Mouse (Mus musculus) megakaryocyte, adult 5-6 weeks (primary cell): ENCODE data around the gene Chst3. TPM values are rescaled to one million over a fixed set of nuclear protein-coding genes. Genes with fewer than 3 reads are reported as not detected.
A peak's percentile ranks its signal among the peaks of the same experiment; 100 is the strongest.
"Not testable (repeated sequence)": the region's sequence is repeated elsewhere in the genome, so short reads cannot be mapped to it uniquely, and the experiment has no call there.

Experiments used
- ATAC-seq: 2 replicates; pipeline ENCODE4 v1.8.0; 2016; ENCODE audit warnings: mild to moderate bottlenecking, inconsistent platforms; ENCODE audit not compliant: poor library complexity, severe bottlenecking
- total RNA-seq, 2 experiments: library from RNA; stranded (forward) in 1 of 2; stranded (reverse) in 1 of 2; fragments of 153-499, 151-499 nt in 1 of 2; fragments of 221-1000, 200-1000 nt in 1 of 2; gene quantifications; 2 replicates each; pipeline versions ENCODE4 v1.2.3 to v1.2.4; 2015 to 2017

The Chst3 gene
- total RNA-seq (2015) (0.25 TPM in 1 of 2 replicates, not detected in the other), total RNA-seq (2017) (0.15 and 0.16 TPM in 2 replicates)

- ATAC-seq: 0 out of 2 replicates have a peak, but pooled peaks have one; percentile 21
These were observed at the start of gene Chst3 for GRCm38 (mm10) chr10:60218591-60219499. TSS of gene Chst3 (minus strand) at chr10:60219260.

GRCm38 (mm10) chr10:60268738-60269137 lies 49.7 kb upstream of the Chst3 start:
- ATAC-seq: peak; percentile 65

GRCm38 (mm10) chr10:60266842-60267401 lies 47.9 kb upstream of the Chst3 start:
- no peak for ATAC-seq

GRCm38 (mm10) chr10:60265252-60265651 lies 46.2 kb upstream of the Chst3 start:
- ATAC-seq: no peak

- peak; percentile 22 for ATAC-seq
These were observed 44.3 kb upstream of the Chst3 start for GRCm38 (mm10) chr10:60263351-60263750.

- ATAC-seq: peak; percentile 61
These were observed 43.3 kb upstream of the Chst3 start for GRCm38 (mm10) chr10:60262386-60262785.

GRCm38 (mm10) chr10:60261530-60261929 lies 42.5 kb upstream of the Chst3 start:
- ATAC-seq: no peak

- peak; percentile 84 for ATAC-seq
These were observed 41.7 kb upstream of the Chst3 start for GRCm38 (mm10) chr10:60260557-60261294.

GRCm38 (mm10) chr10:60257261-60257825 lies 38.3 kb upstream of the Chst3 start:
- ATAC-seq: no peak

GRCm38 (mm10) chr10:60256088-60256487 lies 37.0 kb upstream of the Chst3 start:
- ATAC-seq: no peak

- peak; percentile 94 for ATAC-seq
These were observed 33.5 kb upstream of the Chst3 start for GRCm38 (mm10) chr10:60252606-60253005.

- peak; percentile 3; the same call in 1 of the 2 replicates for ATAC-seq
These were observed 33.1 kb upstream of the Chst3 start for GRCm38 (mm10) chr10:60252187-60252586.

GRCm38 (mm10) chr10:60250426-60250965 lies 31.4 kb upstream of the Chst3 start:
- no peak for ATAC-seq

GRCm38 (mm10) chr10:60248345-60248744 lies 29.3 kb upstream of the Chst3 start:
- ATAC-seq: not testable (repeated sequence)

- ATAC-seq: peak; percentile 81
These were observed 27.5 kb upstream of the Chst3 start for GRCm38 (mm10) chr10:60246519-60246918.

GRCm38 (mm10) chr10:60245635-60246034 lies 26.6 kb upstream of the Chst3 start:
- no peak for ATAC-seq

- ATAC-seq: peak; percentile 97
These were observed 26.0 kb upstream of the Chst3 start for GRCm38 (mm10) chr10:60245041-60245440.

GRCm38 (mm10) chr10:60243941-60244340 lies 24.9 kb upstream of the Chst3 start:
- no peak for ATAC-seq

GRCm38 (mm10) chr10:60240416-60240815 lies 21.4 kb upstream of the Chst3 start:
- ATAC-seq: no peak

GRCm38 (mm10) chr10:60237475-60238154 lies 18.6 kb upstream of the Chst3 start:
- ATAC-seq: no peak
